Comparison of ENCODE assay signal across 8 mouse cellular contexts in the genomic region with DNA sequence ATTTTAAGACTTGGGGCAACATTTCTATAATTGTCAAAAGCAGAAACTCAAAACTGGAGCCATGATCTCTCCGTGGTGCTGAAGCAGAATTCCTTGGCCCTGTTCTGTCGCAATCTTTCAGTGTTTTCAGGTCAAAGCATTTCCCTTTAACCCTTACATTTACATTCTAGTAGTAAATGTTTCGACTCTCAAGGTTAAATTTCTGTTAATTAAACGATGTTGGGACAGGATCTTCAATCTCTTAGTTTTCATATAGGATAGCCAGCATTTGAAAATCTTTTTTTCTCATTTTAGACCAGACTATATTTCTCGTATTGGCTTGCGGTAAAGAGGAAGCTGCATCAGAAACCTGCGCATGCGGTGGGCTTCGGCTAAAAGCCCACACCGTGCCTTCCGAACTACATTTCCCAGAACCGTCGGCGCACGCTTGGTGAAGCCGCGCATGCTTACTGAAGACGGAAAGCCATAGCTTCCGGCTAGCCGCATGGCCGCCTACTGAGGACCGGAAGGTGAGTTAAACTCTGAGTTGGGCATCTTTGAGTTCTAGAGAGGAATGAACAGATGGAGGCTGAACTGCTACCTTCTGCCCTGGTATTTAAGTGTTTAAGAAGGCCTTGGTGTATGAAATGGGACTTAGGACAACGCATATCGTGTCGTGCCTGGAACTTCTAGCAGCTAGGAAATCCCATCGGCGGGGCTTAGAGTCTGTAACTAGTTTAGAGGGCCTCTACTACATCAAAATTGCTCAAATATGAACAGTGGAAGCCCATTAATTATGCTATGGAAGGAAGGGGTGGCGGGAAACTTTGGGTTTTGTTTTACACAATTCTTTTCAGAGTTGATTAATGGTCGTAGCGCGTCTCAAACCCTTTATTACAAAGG. TPM values are rescaled to one million over a fixed set of nuclear protein-coding genes. Genes with fewer than 3 reads are reported as not detected.
DNase-seq lines count a peak whose midpoint lies in the region; ATAC-seq lines count a peak whose summit lies in the region.

No protein-coding gene starts in this region.

- peak; percentile 66 for DNase-seq in adrenal gland, adult 8-10 months
- peak; percentile 98 for DNase-seq in embryo, embryonic 11 days
- peak; percentile 58 for DNase-seq in gastrocnemius, postnatal 25 days
- DNase-seq in left cerebral cortex, postnatal 14 days (ENCODE audit: low spot score in 2 of 2), result peak; percentile 85 to 91
- DNase-seq in right cerebral cortex, postnatal 14 days, result peak; percentile 86
- DNase-seq in urinary bladder, postnatal 4 days (ENCODE audit: low spot score in 2 of 2), result peak; percentile 60 to 77

- peaks cover 6% of the 10 kb centered on the region for H3K36me3 ChIP-seq in intestine, embryonic 15.5 days

- WGBS in intestine, embryonic 15.5 days, result 2% methylated on average over 31 of the region's 31 CpGs

- H3K4me2 ChIP-seq in intestine, embryonic 15.5 days (replicated peaks), result peak overlapping the region; percentile 99

- 0 out of 2 replicates have a peak, but pooled peaks cover 11% of the 10 kb centered on the region for H3K4me1 ChIP-seq in intestine, embryonic 15.5 days (replicated peaks)

- peak overlapping the region; percentile 61 for H3K4me3 ChIP-seq in intestine, embryonic 15.5 days (replicated peaks)

- H3K27ac ChIP-seq in intestine, embryonic 15.5 days, result 0 out of 2 replicates have a peak overlapping the region, but pooled peaks have one; percentile 23

- no peaks in the 10 kb centered on the region for H3K9me3 ChIP-seq in intestine, embryonic 15.5 days

- no peaks in the 10 kb centered on the region for H3K27me3 ChIP-seq in intestine, embryonic 15.5 days (replicated peaks)

- intact Hi-C loops in left cerebral cortex, postnatal 14 days (cut with DNase I), result no loop called here

- peak; percentile 91 for ATAC-seq in intestine, embryonic 15.5 days
- peak; percentile 97 for ATAC-seq in megakaryocyte-erythroid progenitor cell, adult 5-6 weeks (replicated peaks; ENCODE audit: low FRiP score, low TSS enrichment, poor library complexity, severe bottlenecking)

- H3K9ac ChIP-seq in intestine, embryonic 15.5 days, result peak overlapping the region; percentile 57

RNA-seq across cellular contexts. Expression of a gene that starts 0.9 kb away (rescaled TPM):
- total RNA-seq in adrenal gland, adult 8-10 months (2022), result 10 to 100 TPM; 12.5 to 15.0 (median 14.5) TPM
- total RNA-seq in gastrocnemius, postnatal 25 days (2021), result 1 to 10 TPM; 7.0 to 9.2 TPM
- polyA plus RNA-seq in intestine, embryonic 15.5 days (2015; fragmentation: Nextera tagmentation; extraction: Ambion mirVana), result 18.3 and 18.9 TPM in 2 replicates
- 10 to 100 TPM; 10.6 to 11.1 TPM for total RNA-seq in left cerebral cortex, postnatal 14 days (2021)
- 23.3 and 27.3 TPM in 2 replicates for total RNA-seq in megakaryocyte-erythroid progenitor cell, adult 5-6 weeks (2014; fragmentation: Nextera tagmentation)
- 34.8 and 44.3 TPM in 2 replicates for total RNA-seq in megakaryocyte-erythroid progenitor cell, adult 5-6 weeks (2017)

RNA-seq across cellular contexts. Expression of a gene that starts 0.9 kb away (rescaled TPM):
- 1 to 10 TPM; 1.2 to 2.0 (median 1.3) TPM for total RNA-seq in adrenal gland, adult 8-10 months (2022)
- not detected for total RNA-seq in gastrocnemius, postnatal 25 days (2021)
- polyA plus RNA-seq in intestine, embryonic 15.5 days (2015; fragmentation: Nextera tagmentation; extraction: Ambion mirVana), result 1.6 and 1.7 TPM in 2 replicates
- total RNA-seq in left cerebral cortex, postnatal 14 days (2021), result 10 to 100 TPM; 13.6 to 14.3 TPM
- total RNA-seq in megakaryocyte-erythroid progenitor cell, adult 5-6 weeks (2014; fragmentation: Nextera tagmentation), result not detected in 2 replicates
- 0.11 TPM in 1 of 2 replicates, not detected in the other for total RNA-seq in megakaryocyte-erythroid progenitor cell, adult 5-6 weeks (2017)

RNA-seq across cellular contexts. Expression of a gene that starts 10.8 kb away (rescaled TPM):
- under 1 TPM in 3 of 4 experiments, not detected in 1; 0.17 to 0.46 (median 0.30) TPM for total RNA-seq in adrenal gland, adult 8-10 months (2022)
- total RNA-seq in gastrocnemius, postnatal 25 days (2021), result not detected
- polyA plus RNA-seq in intestine, embryonic 15.5 days (2015; fragmentation: Nextera tagmentation; extraction: Ambion mirVana), result 0.45 and 0.77 TPM in 2 replicates
- under 1 TPM; 0.59 to 0.64 TPM for total RNA-seq in left cerebral cortex, postnatal 14 days (2021)
- total RNA-seq in megakaryocyte-erythroid progenitor cell, adult 5-6 weeks (2014; fragmentation: Nextera tagmentation), result 0.59 and 1.2 TPM in 2 replicates
- total RNA-seq in megakaryocyte-erythroid progenitor cell, adult 5-6 weeks (2017), result not detected in 2 replicates

RNA-seq across cellular contexts. Expression of a gene that starts 10.9 kb away (rescaled TPM):
- 1 to 10 TPM; 4.2 to 4.8 (median 4.6) TPM for total RNA-seq in adrenal gland, adult 8-10 months (2022)
- 1 to 10 TPM; 1.0 to 1.1 TPM for total RNA-seq in gastrocnemius, postnatal 25 days (2021)
- 11.6 and 14.2 TPM in 2 replicates for polyA plus RNA-seq in intestine, embryonic 15.5 days (2015; fragmentation: Nextera tagmentation; extraction: Ambion mirVana)
- 1 to 10 TPM; 7.3 to 8.8 TPM for total RNA-seq in left cerebral cortex, postnatal 14 days (2021)
- 11.1 and 12.1 TPM in 2 replicates for total RNA-seq in megakaryocyte-erythroid progenitor cell, adult 5-6 weeks (2014; fragmentation: Nextera tagmentation)
- total RNA-seq in megakaryocyte-erythroid progenitor cell, adult 5-6 weeks (2017), result 10.1 and 11.0 TPM in 2 replicates

RNA-seq across cellular contexts. Expression of a gene that starts 41.2 kb away (rescaled TPM):
- total RNA-seq in adrenal gland, adult 8-10 months (2022), result not detected
- total RNA-seq in gastrocnemius, postnatal 25 days (2021), result not detected
- polyA plus RNA-seq in intestine, embryonic 15.5 days (2015; fragmentation: Nextera tagmentation; extraction: Ambion mirVana), result not detected in 2 replicates
- total RNA-seq in left cerebral cortex, postnatal 14 days (2021), result not detected
- total RNA-seq in megakaryocyte-erythroid progenitor cell, adult 5-6 weeks (2014; fragmentation: Nextera tagmentation), result not detected in 2 replicates
- total RNA-seq in megakaryocyte-erythroid progenitor cell, adult 5-6 weeks (2017), result not detected in 2 replicates

Comparison
In these comparisons a context has a peak if more than half of its experiments do, and no peak if none do; other contexts are left out.
1. Peak in every context shown above with its lines: DNase-seq, ATAC-seq, H3K4me3 ChIP-seq and H3K27ac ChIP-seq.
2. RNA of a gene that starts 0.9 kb away (total RNA-seq): 13.6 to 14.3 TPM in left cerebral cortex, postnatal 14 days; 1.2 to 2.0 TPM in adrenal gland, adult 8-10 months, not detected in gastrocnemius, postnatal 25 days and 0.11 TPM in megakaryocyte-erythroid progenitor cell, adult 5-6 weeks; every median in the first group is over 4 times any median in the second.